Mouse (Mus musculus) C2C12 (cell line): ENCODE results near the gene Mfsd4b2.

Experiments used
- CTCF ChIP-seq: IDR thresholded peaks from one replicate; pipeline ENCODE4 v1.5.1; 2011; ENCODE audit not compliant: control insufficient read depth, insufficient read depth, insufficient read length
- MAX ChIP-seq: IDR thresholded peaks from one replicate; pipeline ENCODE4 v1.6.1; 2011; ENCODE audit warnings: mild to moderate bottlenecking, control low read depth
- MYOG ChIP-seq: IDR thresholded peaks from one replicate; pipeline ENCODE4 v1.6.1; 2011; ENCODE audit not compliant: control insufficient read depth, insufficient read length; ENCODE audit errors: extremely low read depth
- USF1 ChIP-seq: IDR thresholded peaks from one replicate; pipeline ENCODE4 v1.6.1; 2011; ENCODE audit warnings: low read depth, mild to moderate bottlenecking, control low read depth, moderate library complexity

DNA sequence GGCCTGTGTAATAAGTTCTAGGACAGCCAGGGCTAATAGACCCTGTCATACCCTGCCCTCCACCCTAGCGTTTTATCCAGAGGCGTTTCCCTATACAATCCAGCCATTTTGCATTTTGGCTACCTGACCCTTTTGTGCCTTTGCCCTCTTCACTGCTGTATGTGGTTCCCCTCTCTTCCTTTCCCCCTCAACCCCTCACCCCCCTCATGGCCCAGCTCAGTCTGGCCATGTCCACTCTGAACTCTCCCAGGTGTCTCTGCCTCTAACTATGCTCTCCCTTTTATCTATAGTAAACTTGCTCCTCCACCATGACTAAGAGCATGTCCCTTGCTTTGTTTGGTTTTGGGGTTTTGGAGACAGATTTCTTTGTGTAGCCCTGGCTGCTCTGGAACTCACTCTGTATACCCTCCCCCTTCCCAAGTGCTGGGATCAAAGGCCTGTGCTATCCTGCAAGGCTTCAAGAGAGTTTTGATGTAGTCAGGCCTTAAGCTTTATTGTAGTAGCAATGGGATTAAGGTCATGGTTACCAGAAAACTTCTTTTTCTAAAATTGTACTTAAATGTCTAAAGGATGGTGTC lies 22.7 kb upstream of the Mfsd4b2 start:
- no peak for TF ChIP-seq CTCF
- TF ChIP-seq MYOG, result no peak
- TF ChIP-seq USF1, result no peak
- no peak for TF ChIP-seq MAX
